Mouse (Mus musculus): ENCODE results near the gene Snx30. TPM values are rescaled to one million over a fixed set of nuclear protein-coding genes. Genes with fewer than 3 reads are reported as not detected.

The Snx30 gene
- polyA plus RNA-seq, 1 experiment from 2014 or later, result 7.3 TPM

GRCm38 (mm10) chr4:59880725-59881124 lies 75.1 kb downstream of the Snx30 start:
- Histone ChIP-seq H3K9me3 (no peaks in the 10 kb centered on the region), H3K9ac (no peak overlapping the region), H3K4me2 (no peak overlapping the region), H3K27me3 (replicated peaks) (no peaks in the 10 kb centered on the region), H3K4me1 (no peaks in the 10 kb centered on the region), H3K27ac (no peak overlapping the region), H3K36me3 (0 out of 2 replicates have a peak, but pooled peaks cover 4% of the 10 kb centered on the region), H3K4me3 (replicated peaks) (no peak overlapping the region)
- no peak for ATAC-seq (ENCODE audit: insufficient read depth, low FRiP score, low read depth)
- WGBS, result 80% methylated on average over 5 of the region's 5 CpGs

GRCm38 (mm10) chr4:59881210-59881609 lies 75.6 kb downstream of the Snx30 start:
- no peak for ATAC-seq (ENCODE audit: insufficient read depth, low FRiP score, low read depth)
- Histone ChIP-seq H3K9me3 (no peaks in the 10 kb centered on the region), H3K4me1 (no peaks in the 10 kb centered on the region), H3K9ac (no peak overlapping the region), H3K36me3 (0 out of 2 replicates have a peak, but pooled peaks cover 4% of the 10 kb centered on the region), H3K27me3 (replicated peaks) (no peaks in the 10 kb centered on the region), H3K4me2 (no peak overlapping the region), H3K27ac (no peak overlapping the region), H3K4me3 (replicated peaks) (no peak overlapping the region)
- WGBS, result 69% methylated on average over 2 of the region's 2 CpGs

- Histone ChIP-seq H3K4me3 (replicated peaks) (no peak overlapping the region), H3K27me3 (replicated peaks) (no peaks in the 10 kb centered on the region), H3K4me1 (no peaks in the 10 kb centered on the region), H3K36me3 (0 out of 2 replicates have a peak, but pooled peaks cover 4% of the 10 kb centered on the region), H3K4me2 (no peak overlapping the region), H3K27ac (no peak overlapping the region), H3K9ac (no peak overlapping the region), H3K9me3 (no peaks in the 10 kb centered on the region)
- WGBS, result 61% methylated on average over 6 of the region's 6 CpGs
- ATAC-seq (ENCODE audit: insufficient read depth, low FRiP score, low read depth), result peak; percentile 57
Observed at GRCm38 (mm10) chr4:59884136-59884696, 78.6 kb downstream of the Snx30 start.

- WGBS, result 82% methylated on average over 6 of the region's 6 CpGs
- H3K27me3 ChIP-seq (replicated peaks), result no peaks in the 10 kb centered on the region
- ATAC-seq (ENCODE audit: insufficient read depth, low FRiP score, low read depth), result no peak
- no peak overlapping the region for H3K9ac ChIP-seq
- H3K36me3 ChIP-seq, result no peaks in the 10 kb centered on the region
- H3K4me3 ChIP-seq (replicated peaks), result no peak overlapping the region
- H3K9me3 ChIP-seq, result no peaks in the 10 kb centered on the region
- no peak overlapping the region for H3K27ac ChIP-seq
- no peaks in the 10 kb centered on the region for H3K4me1 ChIP-seq
- no peak overlapping the region for H3K4me2 ChIP-seq
Observed at GRCm38 (mm10) chr4:59886281-59886680, 80.6 kb downstream of the Snx30 start.

- ATAC-seq (ENCODE audit: insufficient read depth, low FRiP score, low read depth), result no peak
- no peak overlapping the region for H3K4me3 ChIP-seq (replicated peaks)
- no peaks in the 10 kb centered on the region for H3K27me3 ChIP-seq (replicated peaks)
- WGBS, result 88% methylated on average over 5 of the region's 5 CpGs
- no peaks in the 10 kb centered on the region for H3K36me3 ChIP-seq
- H3K27ac ChIP-seq, result no peak overlapping the region
- H3K4me2 ChIP-seq, result no peak overlapping the region
- H3K9ac ChIP-seq, result no peak overlapping the region
- no peaks in the 10 kb centered on the region for H3K4me1 ChIP-seq
- H3K9me3 ChIP-seq, result no peaks in the 10 kb centered on the region
Observed at GRCm38 (mm10) chr4:59887011-59887410, 81.4 kb downstream of the Snx30 start.

GRCm38 (mm10) chr4:59888014-59888413 lies 82.4 kb downstream of the Snx30 start:
- no peak for ATAC-seq (ENCODE audit: insufficient read depth, low FRiP score, low read depth)
- H3K9ac ChIP-seq, result no peak overlapping the region
- no peak overlapping the region for H3K27ac ChIP-seq
- WGBS, result 76% methylated on average over 5 of the region's 5 CpGs
- no peaks in the 10 kb centered on the region for H3K27me3 ChIP-seq (replicated peaks)
- no peak overlapping the region for H3K4me3 ChIP-seq (replicated peaks)
- no peaks in the 10 kb centered on the region for H3K9me3 ChIP-seq
- H3K4me2 ChIP-seq, result no peak overlapping the region
- no peaks in the 10 kb centered on the region for H3K4me1 ChIP-seq
- no peaks in the 10 kb centered on the region for H3K36me3 ChIP-seq

- Histone ChIP-seq H3K27ac (no peak overlapping the region), H3K4me1 (no peaks in the 10 kb centered on the region), H3K4me3 (replicated peaks) (no peak overlapping the region), H3K27me3 (replicated peaks) (no peaks in the 10 kb centered on the region), H3K9me3 (no peaks in the 10 kb centered on the region), H3K4me2 (no peak overlapping the region), H3K36me3 (peaks cover 4% of the 10 kb centered on the region; the same call in 1 of the 2 replicates), H3K9ac (no peak overlapping the region)
- ATAC-seq (ENCODE audit: insufficient read depth, low FRiP score, low read depth), result no peak
- 82% methylated on average over 6 of the region's 6 CpGs for WGBS
Observed at GRCm38 (mm10) chr4:59890086-59890600, 84.5 kb downstream of the Snx30 start.

- no peak overlapping the region for H3K9ac ChIP-seq
- no peaks in the 10 kb centered on the region for H3K9me3 ChIP-seq
- no peaks in the 10 kb centered on the region for H3K4me1 ChIP-seq
- H3K27ac ChIP-seq, result no peak overlapping the region
- ATAC-seq (ENCODE audit: insufficient read depth, low FRiP score, low read depth), result no peak
- no peak overlapping the region for H3K4me2 ChIP-seq
- H3K27me3 ChIP-seq (replicated peaks), result no peaks in the 10 kb centered on the region
- H3K4me3 ChIP-seq (replicated peaks), result no peak overlapping the region
- WGBS, result 88% methylated on average over 10 of the region's 10 CpGs
- H3K36me3 ChIP-seq, result peaks cover 4% of the 10 kb centered on the region; the same call in 1 of the 2 replicates
Observed at GRCm38 (mm10) chr4:59891723-59892416, 86.2 kb downstream of the Snx30 start.

- H3K4me2 ChIP-seq, result no peak overlapping the region
- no peak overlapping the region for H3K27ac ChIP-seq
- no peaks in the 10 kb centered on the region for H3K27me3 ChIP-seq (replicated peaks)
- H3K9me3 ChIP-seq, result no peaks in the 10 kb centered on the region
- ATAC-seq (ENCODE audit: insufficient read depth, low FRiP score, low read depth), result no peak
- no peak overlapping the region for H3K9ac ChIP-seq
- no peak overlapping the region for H3K4me3 ChIP-seq (replicated peaks)
- 89% methylated on average over 5 of the region's 5 CpGs for WGBS
- H3K36me3 ChIP-seq, result peaks cover 4% of the 10 kb centered on the region; the same call in 1 of the 2 replicates
- peaks cover 3% of the 10 kb centered on the region; the same call in 1 of the 2 replicates for H3K4me1 ChIP-seq
Observed at GRCm38 (mm10) chr4:59892731-59893130, 87.1 kb downstream of the Snx30 start.

GRCm38 (mm10) chr4:59894415-59894814 lies 88.8 kb downstream of the Snx30 start:
- Histone ChIP-seq H3K4me3 (replicated peaks) (no peak overlapping the region), H3K4me2 (no peak overlapping the region), H3K36me3 (peaks cover 8% of the 10 kb centered on the region; the same call in 1 of the 2 replicates), H3K9me3 (no peaks in the 10 kb centered on the region), H3K9ac (no peak overlapping the region), H3K4me1 (peaks cover 5% of the 10 kb centered on the region; the same call in 1 of the 2 replicates), H3K27ac (no peak overlapping the region), H3K27me3 (replicated peaks) (no peaks in the 10 kb centered on the region)
- ATAC-seq (ENCODE audit: insufficient read depth, low FRiP score, low read depth), result no peak
- WGBS, result 88% methylated on average over 8 of the region's 8 CpGs

GRCm38 (mm10) chr4:59894977-59895575 lies 89.4 kb downstream of the Snx30 start:
- Histone ChIP-seq H3K4me1 (peaks cover 5% of the 10 kb centered on the region; the same call in 1 of the 2 replicates), H3K27me3 (replicated peaks) (no peaks in the 10 kb centered on the region), H3K9ac (no peak overlapping the region), H3K4me3 (replicated peaks) (no peak overlapping the region), H3K27ac (no peak overlapping the region), H3K4me2 (no peak overlapping the region), H3K36me3 (peaks cover 8% of the 10 kb centered on the region; the same call in 1 of the 2 replicates), H3K9me3 (no peaks in the 10 kb centered on the region)
- WGBS, result 86% methylated on average over 3 of the region's 3 CpGs
- no peak for ATAC-seq (ENCODE audit: insufficient read depth, low FRiP score, low read depth)

GRCm38 (mm10) chr4:59896000-59896399 lies 90.4 kb downstream of the Snx30 start:
- no peak for ATAC-seq (ENCODE audit: insufficient read depth, low FRiP score, low read depth)
- H3K4me3 ChIP-seq (replicated peaks), result no peak overlapping the region
- WGBS, result 72% methylated on average over 5 of the region's 5 CpGs

More at GRCm38 (mm10) chr4:59896000-59896399, 90.4 kb downstream of the Snx30 start:
- Histone ChIP-seq H3K4me2 (no peak overlapping the region), H3K9me3 (no peaks in the 10 kb centered on the region), H3K27ac (no peak overlapping the region), H3K9ac (no peak overlapping the region), H3K36me3 (peaks cover 8% of the 10 kb centered on the region; the same call in 1 of the 2 replicates), H3K27me3 (replicated peaks) (no peaks in the 10 kb centered on the region), H3K4me1 (peaks cover 5% of the 10 kb centered on the region; the same call in 1 of the 2 replicates)

Measured in stomach, embryonic 15.5 days (tissue).